Mouse (Mus musculus) CH12.LX (cell line): ENCODE measurements around the gene Rpl38. TPM values are rescaled to one million over a fixed set of nuclear protein-coding genes. Genes with fewer than 3 reads are reported as not detected.

ENCODE experiments used
- DNase-seq: peaks from one replicate; pipeline ENCODE4 v3.0.0-alpha.2; 2013; ENCODE audit errors: extremely low read depth
- H3K27ac ChIP-seq: 2 replicates; pipeline ENCODE4 v1.5.1; 2012; ENCODE audit warnings: low read depth, mild to moderate bottlenecking, control low read depth, moderate library complexity; ENCODE audit not compliant: insufficient read depth
- H3K27me3 ChIP-seq: replicated peaks from 2 replicates; pipeline ENCODE3; 2012; ENCODE audit warnings: inconsistent platforms
- H3K36me3 ChIP-seq, 2 experiments: replicated peaks in 1 of 2; 2 replicates each; pipeline versions ENCODE3 to v1.6.1; 2012; ENCODE audit warnings: inconsistent platforms in 1 of 2, low read length in 1 of 2, mild to moderate bottlenecking in 1 of 2, mixed read lengths in 1 of 2, moderate library complexity in 1 of 2; ENCODE audit not compliant: control insufficient read depth in 1 of 2, insufficient read depth in 1 of 2
- H3K4me1 ChIP-seq, 2 experiments: 2 replicates each; pipeline ENCODE4 v1.6.1; 2012; ENCODE audit warnings: inconsistent platforms in 1 of 2, moderate library complexity in 1 of 2; ENCODE audit not compliant: insufficient read depth in 2 of 2, control insufficient read depth in 1 of 2
- H3K4me2 ChIP-seq: 2 replicates; pipeline ENCODE4 v1.6.1; 2012; ENCODE audit warnings: low read depth, mild to moderate bottlenecking, control low read depth; ENCODE audit not compliant: poor library complexity, insufficient read depth, severe bottlenecking
- H3K4me3 ChIP-seq, 3 experiments: fragments of 150-350 bp in 1 of 3; sonication (generic) in 1 of 3; replicated peaks in 1 of 3; 2 replicates each; pipeline versions ENCODE3 to v1.5.1; 2011 to 2012; ENCODE audit warnings: low read depth in 2 of 3, low read length in 2 of 3, mild to moderate bottlenecking in 2 of 3, moderate library complexity in 2 of 3, control low read depth in 1 of 3, improper control_type of control experiment in 1 of 3, inconsistent platforms in 1 of 3, mixed read lengths in 1 of 3; ENCODE audit not compliant: poor library complexity in 1 of 3
- H3K79me2 ChIP-seq: replicated peaks from 2 replicates; pipeline ENCODE4 v1.6.1; 2012; ENCODE audit warnings: mild to moderate bottlenecking, moderate library complexity; ENCODE audit not compliant: control insufficient read depth, poor library complexity, insufficient read depth, severe bottlenecking; ENCODE audit errors: extremely low read depth
- H3K9ac ChIP-seq: 2 replicates; pipeline ENCODE4 v1.6.1; 2012; ENCODE audit warnings: low read depth, mild to moderate bottlenecking, control low read depth, moderate library complexity; ENCODE audit not compliant: insufficient read depth
- H3K9me3 ChIP-seq: replicated peaks from 2 replicates; pipeline ENCODE3; 2012; ENCODE audit warnings: low read length, inconsistent platforms, mixed read lengths
- CHD2 ChIP-seq: IDR thresholded peaks from 2 replicates; pipeline ENCODE4 v1.6.1; 2011; ENCODE audit warnings: low read length, improper control_type of control experiment
- CTCF ChIP-seq, 2 experiments: IDR thresholded peaks in 1 of 2; conservative IDR thresholded peaks in 1 of 2; 2 replicates each; pipeline ENCODE4 v1.5.1; 2011 to 2012; ENCODE audit warnings: low read depth in 2 of 2, low read length in 2 of 2, improper control_type of control experiment in 1 of 2, inconsistent platforms in 1 of 2, mild to moderate bottlenecking in 1 of 2, moderate library complexity in 1 of 2
- E2F4 ChIP-seq: IDR thresholded peaks from 2 replicates; pipeline ENCODE4 v1.6.1; 2011; ENCODE audit warnings: low read depth, low read length, improper control_type of control experiment; ENCODE audit not compliant: insufficient replicate concordance
- GABPA ChIP-seq: IDR thresholded peaks from 2 replicates; pipeline ENCODE4 v1.6.1; 2012; ENCODE audit warnings: low read depth, low read length, improper control_type of control experiment, inconsistent platforms; ENCODE audit not compliant: insufficient replicate concordance
- JUN ChIP-seq: IDR thresholded peaks from 2 replicates; pipeline ENCODE4 v1.6.1; 2011; ENCODE audit warnings: low read depth, mild to moderate bottlenecking, low read length, improper control_type of control experiment, moderate library complexity; ENCODE audit not compliant: insufficient read depth
- KAT2A ChIP-seq: IDR thresholded peaks from 2 replicates; pipeline ENCODE4 v1.6.1; 2012; ENCODE audit warnings: low read length, improper control_type of control experiment, inconsistent platforms; ENCODE audit not compliant: insufficient replicate concordance
- MAFK ChIP-seq: IDR thresholded peaks from 2 replicates; pipeline ENCODE4 v1.6.1; 2011; ENCODE audit warnings: low read length, improper control_type of control experiment; ENCODE audit not compliant: insufficient replicate concordance
- MXI1 ChIP-seq: IDR thresholded peaks from 2 replicates; pipeline ENCODE4 v1.6.1; 2011; ENCODE audit warnings: mild to moderate bottlenecking, low read depth, low read length, improper control_type of control experiment
- MYC ChIP-seq: IDR thresholded peaks from 2 replicates; pipeline ENCODE4 v1.6.1; 2011; ENCODE audit warnings: low read depth, mild to moderate bottlenecking, improper control_type of control experiment, low read length
- POLR2AphosphoS2 ChIP-seq: IDR thresholded peaks from 2 replicates; pipeline ENCODE4 v1.6.1; 2011; ENCODE audit warnings: low read depth, low read length, improper control_type of control experiment
- RCOR1 ChIP-seq: conservative IDR thresholded peaks from 2 replicates; pipeline ENCODE4 v1.6.1; 2012; ENCODE audit warnings: low read depth, mild to moderate bottlenecking, inconsistent platforms, low read length, improper control_type of control experiment
- SMC3 ChIP-seq: IDR thresholded peaks from 2 replicates; pipeline ENCODE4 v1.6.1; 2011; ENCODE audit warnings: low read depth, low read length, improper control_type of control experiment
- USF2 ChIP-seq: conservative IDR thresholded peaks from 2 replicates; pipeline ENCODE4 v1.6.1; 2011; ENCODE audit warnings: low read depth, low read length, improper control_type of control experiment
- ZC3H11A ChIP-seq: IDR thresholded peaks from 2 replicates; pipeline ENCODE4 v1.6.1; 2012; ENCODE audit warnings: low read depth, mild to moderate bottlenecking, inconsistent platforms, low read length, improper control_type of control experiment
- ZMIZ1 ChIP-seq: IDR thresholded peaks from 2 replicates; pipeline ENCODE4 v1.6.1; 2012; ENCODE audit warnings: low read depth, mild to moderate bottlenecking, inconsistent platforms, low read length, improper control_type of control experiment
- ZNF384 ChIP-seq: IDR thresholded peaks from 2 replicates; pipeline ENCODE4 v1.6.1; 2012; ENCODE audit warnings: low read depth, low read length, improper control_type of control experiment, inconsistent platforms
- dilution Hi-C: fragments of 300-500 bp; cut with MboI; formaldehyde crosslinking; loops from 2 replicates; pipeline ENCODE4 v1.14.3; 2020; ENCODE audit warnings: low sequenced_read_pairs; ENCODE audit not compliant: extremely low pct_unique_long_range_greater_than_20kb, extremely low pct_ligation_motif_present
- in situ Hi-C: fragments of 300-500 bp; cut with MboI; formaldehyde crosslinking; loops from 3 replicates; pipeline ENCODE4 v1.14.3; 2019; ENCODE audit warnings: low sequenced_read_pairs, low pct_ligation_motif_present, low pct_unique_long_range_greater_than_20kb, mixed read lengths
- polyA plus RNA-seq: library from polyadenylated mRNA; unstranded; fragments of >175 nt; gene quantifications from 2 replicates; pipeline ENCODE4 v1.2.1, GENCODE M21; 2012; ENCODE audit warnings: low read depth; ENCODE audit not compliant: insufficient read length
- total RNA-seq, 2 experiments: library from RNA; depleted of rRNA; stranded (reverse); fragments of 300-350 nt in 1 of 2; fragments of >200 nt in 1 of 2; gene quantifications; 2 replicates each; pipeline ENCODE4 v1.2.3; 2012 to 2014

Gene Rpl38
- total and polyA plus RNA-seq, 3 experiments: 1,435 to 5,556 (median 4,204) TPM

- dilution Hi-C loops: no loop called here
- Histone ChIP-seq H3K4me1 (peaks cover 0 to 28% of the 10 kb centered on the region in 2 experiments; a peak in 2 of 4 replicates), H3K27me3 (no peaks in the 10 kb centered on the region)
Observed at GRCm38 (mm10) chr11:114690192-114690591, 21.9 kb downstream of the Rpl38 start.

GRCm38 (mm10) chr11:114691454-114692182 is 23.3 kb downstream of the Rpl38 start:
- in situ Hi-C loops (no loop called here), dilution Hi-C loops (no loop called here)
- Histone ChIP-seq H3K79me2 (no peaks in the 10 kb centered on the region), H3K36me3 (peaks cover 0 to 10% of the 10 kb centered on the region in 2 experiments), H3K9me3 (no peaks in the 10 kb centered on the region), H3K27ac (no peak overlapping the region), H3K4me1 (peaks cover 0 to 22% of the 10 kb centered on the region in 2 experiments; a peak in 2 of 4 replicates), H3K4me3 (no peak overlapping the region), H3K27me3 (no peaks in the 10 kb centered on the region), H3K4me2 (no peak overlapping the region), H3K9ac (no peak overlapping the region)
- no peak for TF ChIP-seq MYC
- TF ChIP-seq ZNF384: peak; percentile 55
- no peak for DNase-seq

More at GRCm38 (mm10) chr11:114690192-114690591, 21.9 kb downstream of the Rpl38 start:
- TF ChIP-seq USF2 (no peak), MXI1 (no peak), KAT2A (no peak), CHD2 (no peak), MAFK (no peak), JUN (no peak), CTCF (conservative IDR thresholded peaks at IDR 0.05 in 1 of 2, IDR thresholded peaks at IDR 0.05 in 1 of 2; ENCODE audit: low read depth in 2 of 2, low read length in 2 of 2) (no peak), E2F4 (no peak)
- Histone ChIP-seq H3K36me3 (peaks cover 0 to 15% of the 10 kb centered on the region in 2 experiments), H3K9ac (no peak overlapping the region), H3K4me3 (no peak overlapping the region), H3K4me2 (no peak overlapping the region), H3K9me3 (no peaks in the 10 kb centered on the region), H3K27ac (no peak overlapping the region), H3K79me2 (no peaks in the 10 kb centered on the region)
- no peak for DNase-seq
- in situ Hi-C loops: no loop called here

DNA sequence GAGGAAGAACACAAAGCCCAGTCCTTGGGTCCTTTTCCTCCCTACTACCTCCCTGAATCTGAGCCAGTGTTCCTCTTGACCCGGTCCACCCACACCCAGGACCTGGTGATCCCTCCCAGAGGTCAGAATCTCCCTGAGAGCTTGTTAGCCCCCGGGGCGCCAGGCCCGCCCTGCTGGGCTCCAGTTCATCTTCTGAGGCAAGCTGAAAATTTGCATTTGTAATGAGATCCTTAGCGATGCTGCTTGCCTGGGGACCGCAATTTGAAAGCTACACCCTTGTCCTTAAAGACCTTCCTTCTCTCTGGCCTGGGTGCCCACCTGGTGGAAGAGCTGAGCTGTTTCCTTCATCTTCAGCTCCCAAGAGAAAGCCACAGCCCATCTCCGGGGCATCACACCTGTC is 24.3 kb downstream of the Rpl38 start:
- in situ Hi-C loops: no loop called here
- no peak overlapping the region for H3K9ac ChIP-seq
- H3K4me3 ChIP-seq: no peak overlapping the region
- no peaks in the 10 kb centered on the region for H3K79me2 ChIP-seq
- TF ChIP-seq ZC3H11A (no peak), USF2 (no peak), ZMIZ1 (no peak), CTCF (conservative IDR thresholded peaks at IDR 0.05 in 1 of 2, IDR thresholded peaks at IDR 0.05 in 1 of 2; ENCODE audit: low read depth in 2 of 2, low read length in 2 of 2) (no peak), POLR2AphosphoS2 (no peak), GABPA (no peak), KAT2A (no peak), SMC3 (no peak), RCOR1 (no peak)
- TF ChIP-seq, all 38 proteins: peak for 0
- Histone ChIP-seq H3K36me3 (peaks cover 0 to 16% of the 10 kb centered on the region in 2 experiments), H3K27ac (no peak overlapping the region), H3K9me3 (no peaks in the 10 kb centered on the region), H3K4me1 (peaks cover 0 to 22% of the 10 kb centered on the region in 2 experiments; a peak in 2 of 4 replicates), H3K4me2 (no peak overlapping the region), H3K27me3 (no peaks in the 10 kb centered on the region)
- no peak for DNase-seq
- dilution Hi-C loops: no loop called here
